Mouse (Mus musculus): ENCODE results near the gene Abcc4. TPM values are rescaled to one million over a fixed set of nuclear protein-coding genes. Genes with fewer than 3 reads are reported as not detected.

Gene Abcc4
- polyA plus RNA-seq, 1 experiment from 2014 or later = 4.5 TPM

DNA sequence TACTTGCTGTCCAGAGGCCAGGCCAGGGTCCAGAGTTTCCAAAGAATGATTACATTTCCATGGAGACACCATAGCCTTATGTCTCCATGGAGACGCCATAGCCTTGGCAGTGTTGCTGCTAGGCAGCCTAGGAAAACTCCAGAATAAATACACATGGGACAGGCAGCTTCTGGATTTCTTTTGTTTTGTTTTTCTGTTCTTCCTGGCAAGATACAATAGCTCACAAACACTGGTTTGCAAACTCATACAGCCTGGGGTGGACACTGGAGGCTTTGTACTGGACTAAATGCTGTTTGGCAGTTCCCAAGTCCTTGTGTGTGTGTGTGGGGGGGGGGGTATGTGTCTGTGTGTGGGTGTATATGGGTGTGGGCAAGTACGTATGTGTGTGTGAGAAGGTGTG lies 29.1 kb upstream of the Abcc4 start:
- no peak overlapping the region for H3K4me3 ChIP-seq (ENCODE audit: low read depth, low read length)
- H3K27ac ChIP-seq (ENCODE audit: low read depth, low read length) = no peak overlapping the region
- no peaks in the 10 kb centered on the region for H3K9me3 ChIP-seq (ENCODE audit: control insufficient read depth, low read length)
- H3K27me3 ChIP-seq (replicated peaks; ENCODE audit: control insufficient read depth, insufficient read depth, low read length) = no peaks in the 10 kb centered on the region
- H3K36me3 ChIP-seq (ENCODE audit: control insufficient read depth, insufficient read depth, low read length) = no peaks in the 10 kb centered on the region
- no peaks in the 10 kb centered on the region for H3K4me1 ChIP-seq (replicated peaks; ENCODE audit: control insufficient read depth, insufficient read depth, low read length)
- ATAC-seq (replicated peaks; ENCODE audit: low FRiP score) (no peak; the same call in 1 of the 2 replicates), DNase-seq (ENCODE audit: low spot score) (no peak)
- WGBS = 74% methylated on average over 2 of the region's 2 CpGs
- H3K4me2 ChIP-seq = no peak overlapping the region
- no peak overlapping the region for H3K9ac ChIP-seq (ENCODE audit: low read depth, low read length)

DNA sequence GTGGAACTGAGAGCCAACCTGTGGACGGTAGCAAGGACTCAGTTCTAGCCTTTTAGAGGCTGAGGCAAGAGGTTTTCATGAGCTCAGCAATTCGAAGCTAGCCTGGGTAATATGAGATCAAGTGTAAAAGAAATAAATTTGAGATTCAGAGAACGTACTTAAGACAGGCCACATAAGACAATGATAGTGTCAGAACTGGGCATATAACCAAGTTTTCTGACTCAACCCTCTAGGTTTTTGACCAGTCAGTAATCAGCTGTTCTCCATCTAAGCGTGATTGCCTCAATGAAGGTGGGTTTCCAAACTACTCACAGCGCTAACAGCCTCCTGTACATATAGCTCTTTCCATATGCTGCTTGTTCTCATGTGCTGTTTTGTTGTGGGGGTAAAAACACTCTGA lies 27.1 kb upstream of the Abcc4 start:
- no peak overlapping the region for H3K9ac ChIP-seq (ENCODE audit: low read depth, low read length)
- WGBS = 81% methylated on average over 5 of the region's 5 CpGs
- H3K27me3 ChIP-seq (replicated peaks; ENCODE audit: control insufficient read depth, insufficient read depth, low read length) = no peaks in the 10 kb centered on the region
- no peaks in the 10 kb centered on the region for H3K36me3 ChIP-seq (ENCODE audit: control insufficient read depth, insufficient read depth, low read length)
- no peak overlapping the region for H3K27ac ChIP-seq (ENCODE audit: low read depth, low read length)
- DNase-seq (ENCODE audit: low spot score) = no peak
- no peak overlapping the region for H3K4me2 ChIP-seq
- ATAC-seq (replicated peaks; ENCODE audit: low FRiP score) = no peak
- H3K4me3 ChIP-seq (ENCODE audit: low read depth, low read length) = no peak overlapping the region
- no peaks in the 10 kb centered on the region for H3K4me1 ChIP-seq (replicated peaks; ENCODE audit: control insufficient read depth, insufficient read depth, low read length)
- no peaks in the 10 kb centered on the region for H3K9me3 ChIP-seq (ENCODE audit: control insufficient read depth, low read length)

DNA sequence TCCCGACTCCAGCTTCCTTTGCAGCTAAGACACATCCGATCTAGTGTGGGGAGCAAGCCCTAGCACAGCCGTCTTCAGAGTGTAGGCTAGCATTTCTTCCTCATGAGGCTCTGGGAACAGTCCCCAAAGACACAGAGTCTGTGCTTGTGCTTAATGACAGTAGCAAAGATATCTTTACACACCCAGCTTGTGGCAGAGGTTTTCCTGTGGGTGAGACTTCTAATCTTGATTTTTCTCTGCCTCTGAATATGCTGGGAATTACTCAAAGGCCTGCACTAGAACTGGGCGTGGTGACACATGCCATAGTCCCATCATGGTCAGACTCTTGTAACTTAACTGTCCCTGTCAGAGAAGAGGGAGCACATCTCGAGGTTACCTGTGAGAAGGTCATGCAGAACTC lies 24.6 kb upstream of the Abcc4 start:
- Histone ChIP-seq H3K27me3 (replicated peaks; ENCODE audit: control insufficient read depth, insufficient read depth, low read length) (no peaks in the 10 kb centered on the region), H3K4me3 (ENCODE audit: low read depth, low read length) (no peak overlapping the region), H3K4me1 (replicated peaks; ENCODE audit: control insufficient read depth, insufficient read depth, low read length) (no peaks in the 10 kb centered on the region), H3K36me3 (ENCODE audit: control insufficient read depth, insufficient read depth, low read length) (no peaks in the 10 kb centered on the region), H3K27ac (ENCODE audit: low read depth, low read length) (no peak overlapping the region), H3K4me2 (no peak overlapping the region), H3K9ac (ENCODE audit: low read depth, low read length) (no peak overlapping the region), H3K9me3 (ENCODE audit: control insufficient read depth, low read length) (no peaks in the 10 kb centered on the region)
- ATAC-seq (replicated peaks; ENCODE audit: low FRiP score) (no peak), DNase-seq (ENCODE audit: low spot score) (no peak)
- 64% methylated on average over 5 of the region's 5 CpGs for WGBS

DNA sequence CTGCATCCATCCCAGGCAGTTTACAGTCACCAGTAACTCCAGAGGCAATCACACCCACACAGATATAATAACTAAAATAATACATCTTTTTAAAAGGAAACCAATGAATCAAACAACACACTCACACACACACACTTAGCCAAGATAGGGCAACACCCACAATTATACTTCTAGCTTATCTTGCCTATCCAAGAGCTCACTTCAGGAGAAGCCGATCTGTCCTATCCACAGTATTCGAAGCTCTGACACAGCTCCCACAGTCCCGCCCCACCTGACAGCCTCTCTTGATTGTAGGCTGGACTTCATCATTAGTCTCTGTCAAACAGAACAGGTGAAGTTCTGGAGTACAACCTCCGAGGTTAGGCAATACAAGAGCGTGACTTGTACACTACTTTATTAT lies 19.4 kb upstream of the Abcc4 start:
- ATAC-seq (replicated peaks; ENCODE audit: low FRiP score) (no peak), DNase-seq (ENCODE audit: low spot score) (no peak)
- Histone ChIP-seq H3K27ac (ENCODE audit: low read depth, low read length) (no peak overlapping the region), H3K9me3 (ENCODE audit: control insufficient read depth, low read length) (no peaks in the 10 kb centered on the region), H3K4me2 (no peak overlapping the region), H3K4me1 (replicated peaks; ENCODE audit: control insufficient read depth, insufficient read depth, low read length) (no peaks in the 10 kb centered on the region), H3K36me3 (ENCODE audit: control insufficient read depth, insufficient read depth, low read length) (no peaks in the 10 kb centered on the region), H3K9ac (ENCODE audit: low read depth, low read length) (no peak overlapping the region), H3K4me3 (ENCODE audit: low read depth, low read length) (no peak overlapping the region), H3K27me3 (replicated peaks; ENCODE audit: control insufficient read depth, insufficient read depth, low read length) (no peaks in the 10 kb centered on the region)
- 72% methylated on average over 5 of the region's 5 CpGs for WGBS

DNA sequence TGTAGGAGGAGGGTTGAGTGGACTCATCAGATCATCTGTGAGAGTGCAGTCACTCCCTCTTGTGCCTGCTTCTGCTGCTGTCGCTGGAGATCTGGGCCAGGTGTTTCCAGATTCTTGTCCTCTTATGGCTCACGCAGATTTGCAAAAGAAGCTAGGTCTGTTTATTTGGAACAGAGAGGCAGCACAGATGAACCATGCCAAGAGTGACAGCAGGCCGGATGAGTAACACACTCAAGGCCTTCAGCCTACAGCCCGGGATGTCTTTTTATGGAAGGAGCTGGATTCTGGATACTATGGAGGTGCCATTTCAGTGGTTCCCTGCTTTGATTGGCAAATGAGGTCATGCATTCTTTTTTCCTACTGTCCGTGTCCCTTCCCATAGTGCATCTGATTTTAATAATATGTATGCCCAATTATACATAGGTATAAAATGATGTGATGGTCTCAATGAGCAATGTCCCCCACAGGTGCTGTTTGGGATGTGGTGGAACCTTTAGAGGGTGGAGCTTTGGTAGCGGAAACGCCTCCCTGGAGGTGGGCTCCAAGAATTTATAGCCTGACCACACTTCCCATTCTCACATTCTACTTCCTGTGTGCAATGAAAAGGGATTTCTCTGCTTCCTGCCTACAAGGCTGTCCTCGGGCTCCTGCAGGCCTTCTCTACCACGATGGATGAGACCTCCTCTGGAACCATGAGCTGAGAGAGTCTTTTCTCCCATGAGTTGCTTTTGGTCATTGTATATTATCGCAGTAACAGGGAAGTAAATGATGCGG lies 18.1 kb upstream of the Abcc4 start:
- WGBS = 80% methylated on average over 11 of the region's 11 CpGs
- Histone ChIP-seq H3K4me1 (replicated peaks; ENCODE audit: control insufficient read depth, insufficient read depth, low read length) (no peaks in the 10 kb centered on the region), H3K9me3 (ENCODE audit: control insufficient read depth, low read length) (no peaks in the 10 kb centered on the region), H3K4me2 (no peak overlapping the region), H3K27me3 (replicated peaks; ENCODE audit: control insufficient read depth, insufficient read depth, low read length) (no peaks in the 10 kb centered on the region), H3K36me3 (ENCODE audit: control insufficient read depth, insufficient read depth, low read length) (no peaks in the 10 kb centered on the region), H3K27ac (ENCODE audit: low read depth, low read length) (no peak overlapping the region), H3K9ac (ENCODE audit: low read depth, low read length) (no peak overlapping the region), H3K4me3 (ENCODE audit: low read depth, low read length) (no peak overlapping the region)
- ATAC-seq (replicated peaks; ENCODE audit: low FRiP score) = no peak
- no peak for DNase-seq (ENCODE audit: low spot score)

DNA sequence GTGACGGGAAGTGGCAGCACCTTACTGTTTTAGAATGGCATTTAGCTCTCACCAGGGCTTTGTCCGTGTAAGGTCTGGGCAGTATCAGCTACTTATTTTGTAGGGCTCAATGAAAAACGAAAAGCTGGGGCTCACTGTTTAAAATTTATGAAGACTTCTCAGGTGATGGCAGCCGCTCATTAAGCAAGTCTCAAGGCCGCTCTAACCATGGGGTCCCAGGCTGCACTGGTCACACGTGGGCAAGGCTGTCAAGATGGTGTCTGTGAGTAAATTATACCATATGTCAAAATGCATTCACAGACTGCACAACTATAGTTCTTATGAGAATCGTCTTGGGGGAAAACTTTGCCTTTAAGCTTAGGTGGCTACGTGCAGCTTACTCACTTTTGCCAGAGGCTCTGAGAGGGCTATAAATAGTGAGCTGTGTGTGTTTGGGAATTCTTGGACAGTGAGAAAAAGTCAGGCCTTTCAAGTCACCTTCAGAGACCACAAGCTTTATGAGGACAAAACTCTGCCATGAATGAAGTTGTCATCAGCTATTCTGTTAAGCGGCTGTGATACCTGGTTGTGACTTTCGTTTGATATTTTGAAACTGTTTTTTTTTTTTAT lies 13.7 kb upstream of the Abcc4 start:
- no peak for ATAC-seq (replicated peaks; ENCODE audit: low FRiP score)

DNA sequence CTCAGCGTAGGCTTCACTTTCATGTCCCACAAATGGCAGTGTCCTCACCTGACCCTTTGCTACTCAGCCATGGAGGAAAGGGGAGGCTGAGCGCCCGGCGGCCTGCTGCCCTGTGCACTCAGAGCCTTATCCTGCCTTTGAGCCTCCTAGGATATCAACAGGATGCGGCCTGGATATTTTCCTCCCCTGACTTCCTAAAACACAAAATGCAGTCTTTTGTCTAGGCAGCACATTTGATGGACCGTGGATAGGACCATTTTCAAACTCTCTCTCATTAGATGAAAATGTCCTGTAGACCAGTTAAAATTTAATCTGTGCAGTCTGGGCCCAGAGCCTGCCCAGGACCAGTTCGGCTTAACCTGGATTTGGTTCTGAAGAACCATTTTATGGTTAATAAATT lies 12.6 kb upstream of the Abcc4 start:
- H3K36me3 ChIP-seq (ENCODE audit: control insufficient read depth, insufficient read depth, low read length) = no peaks in the 10 kb centered on the region
- DNase-seq (ENCODE audit: low spot score) (no peak), ATAC-seq (replicated peaks; ENCODE audit: low FRiP score) (no peak)
- no peak overlapping the region for H3K4me3 ChIP-seq (ENCODE audit: low read depth, low read length)
- no peaks in the 10 kb centered on the region; the same call in 1 of the 2 replicates for H3K27me3 ChIP-seq (replicated peaks; ENCODE audit: control insufficient read depth, insufficient read depth, low read length)
- no peaks in the 10 kb centered on the region for H3K9me3 ChIP-seq (ENCODE audit: control insufficient read depth, low read length)
- H3K4me2 ChIP-seq = no peak overlapping the region
- 68% methylated on average over 7 of the region's 7 CpGs for WGBS
- H3K9ac ChIP-seq (ENCODE audit: low read depth, low read length) = no peak overlapping the region
- H3K4me1 ChIP-seq (replicated peaks; ENCODE audit: control insufficient read depth, insufficient read depth, low read length) = no peaks in the 10 kb centered on the region
- no peak overlapping the region for H3K27ac ChIP-seq (ENCODE audit: low read depth, low read length)

More for the DNA sequence above, 13.7 kb upstream of the Abcc4 start:
- H3K36me3 ChIP-seq (ENCODE audit: control insufficient read depth, insufficient read depth, low read length) = no peaks in the 10 kb centered on the region
- DNase-seq (ENCODE audit: low spot score) = no peak
- H3K4me2 ChIP-seq = no peak overlapping the region
- H3K27me3 ChIP-seq (replicated peaks; ENCODE audit: control insufficient read depth, insufficient read depth, low read length) = no peaks in the 10 kb centered on the region
- WGBS = 77% methylated on average over 10 of the region's 10 CpGs
- H3K9me3 ChIP-seq (ENCODE audit: control insufficient read depth, low read length) = no peaks in the 10 kb centered on the region
- H3K4me1 ChIP-seq (replicated peaks; ENCODE audit: control insufficient read depth, insufficient read depth, low read length) = no peaks in the 10 kb centered on the region
- no peak overlapping the region for H3K4me3 ChIP-seq (ENCODE audit: low read depth, low read length)
- H3K9ac ChIP-seq (ENCODE audit: low read depth, low read length) = no peak overlapping the region
- no peak overlapping the region for H3K27ac ChIP-seq (ENCODE audit: low read depth, low read length)

DNA sequence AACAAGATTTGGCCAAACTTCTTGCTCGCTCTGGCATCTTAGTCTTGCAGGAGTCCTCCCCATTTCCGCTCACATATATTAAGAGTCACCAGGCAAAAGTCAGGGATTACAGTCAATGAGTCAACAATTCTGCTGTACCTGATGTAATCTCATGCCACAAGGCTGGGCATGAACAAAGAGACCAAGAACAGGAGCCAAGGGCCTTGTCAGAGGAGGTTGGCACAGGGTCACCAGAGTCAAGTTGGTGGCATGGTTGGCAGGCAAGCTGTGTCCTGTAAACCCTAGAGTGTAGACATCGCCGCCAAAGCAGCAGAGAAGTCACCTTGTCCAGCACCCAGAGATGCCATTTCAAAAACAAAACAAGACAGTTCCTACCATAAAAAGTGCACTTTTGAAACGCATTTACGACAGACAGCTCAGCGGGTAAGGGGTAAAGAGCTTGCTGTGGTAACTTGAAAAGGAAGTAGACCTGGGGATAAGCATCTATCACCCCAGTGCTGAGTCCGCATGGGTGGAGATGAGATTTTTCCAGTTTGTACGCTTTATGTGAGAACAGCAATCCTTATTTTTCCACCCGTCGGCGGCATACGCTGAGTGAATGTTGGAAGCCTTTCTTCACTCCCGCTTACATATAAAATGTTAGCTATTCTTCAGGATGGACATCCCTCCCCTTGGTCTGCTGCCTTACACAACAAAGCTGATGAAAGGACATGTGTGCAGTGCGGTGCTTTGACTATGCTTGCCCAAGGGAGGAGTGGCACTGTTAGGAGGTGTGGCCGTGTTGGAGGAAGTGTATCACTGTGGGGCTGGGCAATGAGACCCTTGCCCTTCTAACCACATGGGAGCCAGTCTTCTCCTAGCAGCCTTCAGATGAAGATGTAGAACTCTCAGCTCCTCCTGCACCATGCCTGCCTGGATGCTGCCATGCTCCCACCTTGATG lies 10.6 kb upstream of the Abcc4 start:
- H3K9me3 ChIP-seq (ENCODE audit: control insufficient read depth, low read length) = no peaks in the 10 kb centered on the region
- H3K27me3 ChIP-seq (replicated peaks; ENCODE audit: control insufficient read depth, insufficient read depth, low read length) = peaks cover 3% of the 10 kb centered on the region
- H3K27ac ChIP-seq (ENCODE audit: low read depth, low read length) = no peak overlapping the region
- no peaks in the 10 kb centered on the region for H3K36me3 ChIP-seq (ENCODE audit: control insufficient read depth, insufficient read depth, low read length)
- ATAC-seq (replicated peaks; ENCODE audit: low FRiP score) (no peak), DNase-seq (ENCODE audit: low spot score) (no peak)
- no peaks in the 10 kb centered on the region for H3K4me1 ChIP-seq (replicated peaks; ENCODE audit: control insufficient read depth, insufficient read depth, low read length)
- H3K9ac ChIP-seq (ENCODE audit: low read depth, low read length) = no peak overlapping the region
- no peak overlapping the region for H3K4me3 ChIP-seq (ENCODE audit: low read depth, low read length)
- no peak overlapping the region for H3K4me2 ChIP-seq
- 84% methylated on average over 16 of the region's 16 CpGs for WGBS

Measured in liver, embryonic 11.5 days (tissue).